Mouse (Mus musculus): ENCODE data around the gene Ocrl. TPM values are rescaled to one million over a fixed set of nuclear protein-coding genes. Genes with fewer than 3 reads are reported as not detected.

The Ocrl gene
- polyA plus RNA-seq, 1 experiment from 2014 or later: 23.0 TPM

- Histone ChIP-seq H3K27me3 (replicated peaks) (no peaks in the 10 kb centered on the region), H3K4me1 (no peaks in the 10 kb centered on the region), H3K4me2 (replicated peaks) (no peak overlapping the region), H3K4me3 (no peak overlapping the region), H3K9ac (no peak overlapping the region), H3K9me3 (no peaks in the 10 kb centered on the region), H3K27ac (no peak overlapping the region), H3K36me3 (no peaks in the 10 kb centered on the region)
- 87% methylated on average over 3 of the region's 3 CpGs for WGBS
- ATAC-seq (ENCODE audit: low FRiP score, low read depth): no peak
Observed at GRCm38 (mm10) chrX:47930449-47930848, 18.3 kb downstream of the Ocrl start.

DNA sequence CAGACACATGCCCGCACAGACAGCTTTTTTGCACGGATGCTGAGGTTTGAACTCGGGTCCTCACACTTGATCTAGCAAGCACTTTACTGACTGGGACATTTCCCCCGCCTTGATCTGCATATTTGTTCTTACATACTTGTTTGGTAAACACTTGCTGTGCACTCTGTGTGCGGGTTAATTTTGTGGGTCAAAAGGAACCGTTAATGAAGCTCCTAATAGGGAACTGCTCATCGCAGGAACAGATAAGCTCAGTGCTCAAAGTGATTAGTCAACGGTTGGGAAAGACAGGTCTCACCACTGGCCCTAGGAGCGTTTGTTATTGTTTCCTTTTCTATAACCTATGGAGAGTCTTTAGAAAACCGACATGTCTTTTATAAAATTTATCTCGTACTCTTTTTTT lies 22.2 kb downstream of the Ocrl start:
- no peak for ATAC-seq (ENCODE audit: low FRiP score, low read depth)
- no peaks in the 10 kb centered on the region for H3K27me3 ChIP-seq (replicated peaks)
- no peak overlapping the region for H3K27ac ChIP-seq
- no peak overlapping the region for H3K9ac ChIP-seq
- H3K4me1 ChIP-seq: no peaks in the 10 kb centered on the region
- no peak overlapping the region for H3K4me2 ChIP-seq (replicated peaks)
- no peaks in the 10 kb centered on the region for H3K36me3 ChIP-seq
- H3K4me3 ChIP-seq: no peak overlapping the region
- 91% methylated on average over 11 of the region's 11 CpGs for WGBS
- H3K9me3 ChIP-seq: no peaks in the 10 kb centered on the region

- no peak for ATAC-seq (ENCODE audit: low FRiP score, low read depth)
- Histone ChIP-seq H3K27me3 (replicated peaks) (no peaks in the 10 kb centered on the region), H3K4me1 (no peaks in the 10 kb centered on the region), H3K9ac (no peak overlapping the region), H3K4me2 (replicated peaks) (no peak overlapping the region), H3K9me3 (no peaks in the 10 kb centered on the region), H3K27ac (no peak overlapping the region), H3K36me3 (no peaks in the 10 kb centered on the region), H3K4me3 (no peak overlapping the region)
- WGBS: 75% methylated on average over 5 of the region's 5 CpGs
Observed at GRCm38 (mm10) chrX:47936885-47937284, 24.7 kb downstream of the Ocrl start.

DNA sequence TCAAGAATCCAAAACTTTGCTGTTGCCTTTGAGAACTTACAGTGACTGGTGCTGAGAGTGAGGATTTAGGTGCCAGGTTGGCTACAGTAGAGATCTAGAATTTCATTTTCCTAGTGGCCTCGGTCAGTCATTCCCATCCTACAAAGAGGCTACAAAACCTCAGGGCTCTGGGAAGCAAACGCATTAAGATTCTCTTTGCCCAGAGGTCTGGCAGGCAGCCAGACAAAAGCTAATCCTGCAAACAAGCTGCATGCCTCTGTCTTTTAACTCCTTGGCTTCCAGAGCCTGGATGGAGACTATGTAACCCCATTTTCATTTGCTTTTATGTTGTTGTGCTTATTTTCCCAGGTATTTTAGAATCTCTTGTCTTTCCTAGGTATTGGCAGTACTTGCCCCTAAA lies 25.6 kb downstream of the Ocrl start:
- Histone ChIP-seq H3K27me3 (replicated peaks) (no peaks in the 10 kb centered on the region), H3K4me3 (no peak overlapping the region), H3K4me2 (replicated peaks) (no peak overlapping the region), H3K9ac (no peak overlapping the region), H3K27ac (no peak overlapping the region), H3K9me3 (no peaks in the 10 kb centered on the region), H3K36me3 (no peaks in the 10 kb centered on the region), H3K4me1 (no peaks in the 10 kb centered on the region)
- no peak for ATAC-seq (ENCODE audit: low FRiP score, low read depth)
- WGBS: 39% methylated on average over 2 of the region's 2 CpGs

- Histone ChIP-seq H3K27me3 (replicated peaks) (no peaks in the 10 kb centered on the region), H3K4me3 (no peak overlapping the region), H3K4me1 (no peaks in the 10 kb centered on the region), H3K36me3 (no peaks in the 10 kb centered on the region), H3K9me3 (no peaks in the 10 kb centered on the region), H3K4me2 (replicated peaks) (no peak overlapping the region), H3K27ac (no peak overlapping the region), H3K9ac (no peak overlapping the region)
- ATAC-seq (ENCODE audit: low FRiP score, low read depth): 0 out of 2 replicates have a peak, but pooled peaks have one; percentile 53
- 53% methylated on average over 3 of the region's 3 CpGs for WGBS
Observed at GRCm38 (mm10) chrX:47949729-47950128, 37.5 kb downstream of the Ocrl start.

- WGBS: 89% methylated on average over 3 of the region's 3 CpGs
- Histone ChIP-seq H3K9ac (no peak overlapping the region), H3K9me3 (no peaks in the 10 kb centered on the region), H3K27ac (no peak overlapping the region), H3K4me2 (replicated peaks) (no peak overlapping the region), H3K36me3 (no peaks in the 10 kb centered on the region), H3K4me1 (no peaks in the 10 kb centered on the region), H3K27me3 (replicated peaks) (no peaks in the 10 kb centered on the region), H3K4me3 (no peak overlapping the region)
- no peak for ATAC-seq (ENCODE audit: low FRiP score, low read depth)
Observed at GRCm38 (mm10) chrX:47962579-47962978, 50.4 kb downstream of the Ocrl start.

GRCm38 (mm10) chrX:47970371-47970770 lies 58.2 kb downstream of the Ocrl start:
- H3K27ac ChIP-seq: no peak overlapping the region
- H3K27me3 ChIP-seq (replicated peaks): no peaks in the 10 kb centered on the region
- H3K4me2 ChIP-seq (replicated peaks): no peak overlapping the region
- no peak for ATAC-seq (ENCODE audit: low FRiP score, low read depth)
- no peak overlapping the region for H3K9ac ChIP-seq
- no peak overlapping the region for H3K4me3 ChIP-seq
- H3K36me3 ChIP-seq: no peaks in the 10 kb centered on the region
- H3K4me1 ChIP-seq: no peaks in the 10 kb centered on the region
- H3K9me3 ChIP-seq: no peaks in the 10 kb centered on the region
- WGBS: 94% methylated on average over 4 of the region's 4 CpGs

DNA sequence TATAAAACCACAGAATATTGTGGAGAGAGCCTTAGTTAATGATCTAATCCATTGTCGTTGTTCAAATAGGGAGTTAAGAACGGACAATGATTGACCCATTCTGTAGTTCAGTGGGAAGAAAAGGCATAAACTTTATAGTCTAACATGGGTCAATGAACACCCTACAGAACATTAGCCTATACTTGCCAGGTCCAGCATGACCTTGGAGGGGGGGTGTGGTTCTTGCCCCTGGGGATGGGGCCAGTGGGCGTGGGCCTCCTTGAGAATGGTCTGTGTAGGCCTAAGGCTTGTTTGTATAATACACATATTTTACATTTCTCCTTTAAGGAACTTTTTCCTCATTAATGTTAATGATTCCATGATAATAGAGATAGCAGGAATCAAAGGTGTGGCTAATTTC lies 58.7 kb downstream of the Ocrl start:
- ATAC-seq (ENCODE audit: low FRiP score, low read depth): no peak
- no peak overlapping the region for H3K4me2 ChIP-seq (replicated peaks)
- H3K4me3 ChIP-seq: no peak overlapping the region
- H3K9me3 ChIP-seq: no peaks in the 10 kb centered on the region
- 84% methylated on average over 3 of the region's 3 CpGs for WGBS
- no peak overlapping the region for H3K27ac ChIP-seq
- H3K36me3 ChIP-seq: no peaks in the 10 kb centered on the region
- H3K4me1 ChIP-seq: no peaks in the 10 kb centered on the region
- no peaks in the 10 kb centered on the region for H3K27me3 ChIP-seq (replicated peaks)
- H3K9ac ChIP-seq: no peak overlapping the region

DNA sequence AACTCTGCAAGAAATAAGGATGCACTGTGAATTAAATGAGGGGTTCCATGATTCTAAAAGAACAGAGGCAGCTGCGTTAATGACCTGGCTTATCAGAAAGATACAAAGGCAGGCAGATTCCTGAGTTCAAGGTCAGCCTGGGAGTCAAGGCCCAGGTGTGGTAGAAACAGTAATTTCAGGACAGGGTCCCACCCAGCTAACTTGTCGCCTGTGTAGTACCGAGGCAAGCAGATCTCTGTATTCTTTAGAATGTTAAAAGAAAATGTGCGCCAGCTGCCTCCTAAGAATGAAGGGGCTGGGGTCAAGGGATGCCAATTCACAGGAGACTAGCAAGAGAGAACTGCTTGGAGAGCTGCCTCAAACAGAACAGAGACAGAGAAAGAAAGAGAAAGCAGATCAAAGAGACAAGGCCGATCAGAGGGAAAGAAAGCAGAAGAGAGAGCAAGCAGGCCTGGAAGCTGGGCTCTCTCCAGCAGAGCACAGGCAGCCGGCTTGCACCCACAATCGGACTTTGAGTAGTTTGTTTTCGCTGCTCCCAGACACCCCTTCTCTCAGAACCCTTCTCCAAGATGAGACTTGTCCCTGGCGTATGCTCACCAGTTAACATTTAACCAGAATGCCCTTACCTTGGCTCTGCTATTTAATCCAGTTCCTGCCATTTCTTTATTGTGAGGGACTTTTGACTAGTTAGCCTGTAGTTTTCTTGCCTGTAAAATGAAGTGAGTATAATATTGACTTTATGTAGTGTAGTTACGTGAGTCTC lies 59.4 kb downstream of the Ocrl start:
- no peaks in the 10 kb centered on the region for H3K27me3 ChIP-seq (replicated peaks)
- H3K9ac ChIP-seq: no peak overlapping the region
- H3K27ac ChIP-seq: no peak overlapping the region
- H3K4me3 ChIP-seq: no peak overlapping the region
- no peaks in the 10 kb centered on the region for H3K9me3 ChIP-seq
- WGBS: 70% methylated on average over 10 of the region's 10 CpGs
- no peaks in the 10 kb centered on the region for H3K4me1 ChIP-seq
- ATAC-seq (ENCODE audit: low FRiP score, low read depth): no peak
- no peaks in the 10 kb centered on the region for H3K36me3 ChIP-seq
- H3K4me2 ChIP-seq (replicated peaks): no peak overlapping the region

GRCm38 (mm10) chrX:47976551-47976950 lies 64.4 kb downstream of the Ocrl start:
- Histone ChIP-seq H3K9me3 (no peaks in the 10 kb centered on the region), H3K4me2 (replicated peaks) (no peak overlapping the region), H3K9ac (no peak overlapping the region), H3K27ac (no peak overlapping the region), H3K27me3 (replicated peaks) (no peaks in the 10 kb centered on the region), H3K4me3 (no peak overlapping the region), H3K4me1 (no peaks in the 10 kb centered on the region), H3K36me3 (no peaks in the 10 kb centered on the region)
- 81% methylated on average over 4 of the region's 4 CpGs for WGBS
- ATAC-seq (ENCODE audit: low FRiP score, low read depth): no peak

GRCm38 (mm10) chrX:47977078-47977477 lies 64.9 kb downstream of the Ocrl start:
- Histone ChIP-seq H3K9me3 (no peaks in the 10 kb centered on the region), H3K4me1 (no peaks in the 10 kb centered on the region), H3K4me3 (no peak overlapping the region), H3K9ac (no peak overlapping the region), H3K4me2 (replicated peaks) (no peak overlapping the region), H3K36me3 (no peaks in the 10 kb centered on the region), H3K27me3 (replicated peaks) (no peaks in the 10 kb centered on the region), H3K27ac (no peak overlapping the region)
- ATAC-seq (ENCODE audit: low FRiP score, low read depth): no peak
- 97% methylated on average over 5 of the region's 5 CpGs for WGBS

GRCm38 (mm10) chrX:47985000-47985619 lies 72.9 kb downstream of the Ocrl start:
- WGBS: 24% methylated on average over 19 of the region's 19 CpGs
- no peak for ATAC-seq (ENCODE audit: low FRiP score, low read depth)
- no peaks in the 10 kb centered on the region for H3K4me1 ChIP-seq
- H3K4me2 ChIP-seq (replicated peaks): peak overlapping the region; percentile 47
- H3K36me3 ChIP-seq: no peaks in the 10 kb centered on the region
- H3K4me3 ChIP-seq: no peak overlapping the region
- no peaks in the 10 kb centered on the region for H3K9me3 ChIP-seq
- no peaks in the 10 kb centered on the region for H3K27me3 ChIP-seq (replicated peaks)
- no peak overlapping the region for H3K27ac ChIP-seq
- no peak overlapping the region for H3K9ac ChIP-seq

DNA sequence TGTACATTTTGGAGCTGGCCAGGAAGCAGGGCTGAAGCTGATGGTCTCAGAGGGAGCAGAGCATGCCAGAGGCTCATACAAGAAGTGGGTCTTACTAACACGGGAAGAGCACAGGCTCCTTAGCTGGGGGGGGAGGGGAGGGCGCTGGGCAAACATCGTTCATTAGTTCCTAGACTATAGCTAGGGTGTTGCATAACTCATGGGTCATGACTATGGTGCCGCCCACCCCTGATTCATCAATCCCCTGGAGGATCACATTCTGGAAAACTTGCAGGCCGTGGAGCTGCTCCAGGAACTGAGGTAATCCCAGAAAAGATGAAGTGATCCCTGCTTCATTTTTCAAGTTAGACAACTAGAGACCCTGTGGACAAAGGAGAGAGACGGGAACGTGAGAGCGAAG lies 75.8 kb downstream of the Ocrl start:
- Histone ChIP-seq H3K27ac (no peak overlapping the region), H3K4me1 (no peaks in the 10 kb centered on the region), H3K4me3 (no peak overlapping the region), H3K36me3 (no peaks in the 10 kb centered on the region), H3K27me3 (replicated peaks) (no peaks in the 10 kb centered on the region), H3K9me3 (no peaks in the 10 kb centered on the region), H3K4me2 (replicated peaks) (no peak overlapping the region), H3K9ac (no peak overlapping the region)
- ATAC-seq (ENCODE audit: low FRiP score, low read depth): no peak
- 73% methylated on average over 8 of the region's 8 CpGs for WGBS

Measured in neural tube, embryonic 12.5 days (tissue).